Mouse (Mus musculus) spleen, postnatal 4 days (tissue): ENCODE measurements around the gene Mpzl1.

Experiments used
- DNase-seq, 2 experiments: peaks; one replicate each; pipeline ENCODE4 v3.0.0; 2022; ENCODE audit warnings: low spot score in 2 of 2

The Mpzl1 gene

GRCm38 (mm10) chr1:165614793-165615192 is 19.5 kb downstream of the Mpzl1 start:
- no peak for DNase-seq

- DNase-seq = no peak
Observed at GRCm38 (mm10) chr1:165613926-165614325, 20.4 kb downstream of the Mpzl1 start.

- DNase-seq = no peak
Observed at GRCm38 (mm10) chr1:165612714-165613113, 21.6 kb downstream of the Mpzl1 start.

GRCm38 (mm10) chr1:165610321-165610999 is 23.9 kb downstream of the Mpzl1 start:
- no peak for DNase-seq

- no peak for DNase-seq
Observed at GRCm38 (mm10) chr1:165609495-165610320, 24.6 kb downstream of the Mpzl1 start.

- DNase-seq = no peak
Observed at GRCm38 (mm10) chr1:165608904-165609303, 25.4 kb downstream of the Mpzl1 start.

- DNase-seq = no peak
Observed at GRCm38 (mm10) chr1:165605774-165606173, 28.6 kb downstream of the Mpzl1 start.

- no peak for DNase-seq
Observed at GRCm38 (mm10) chr1:165605108-165605507, 29.2 kb downstream of the Mpzl1 start.

GRCm38 (mm10) chr1:165604203-165604602 is 30.1 kb downstream of the Mpzl1 start:
- no peak for DNase-seq

- DNase-seq = no peak
Observed at GRCm38 (mm10) chr1:165603218-165603617, 31.1 kb downstream of the Mpzl1 start.

GRCm38 (mm10) chr1:165601775-165602280 is 32.5 kb downstream of the Mpzl1 start:
- DNase-seq = no peak

GRCm38 (mm10) chr1:165594699-165595421 is 39.5 kb downstream of the Mpzl1 start:
- no peak for DNase-seq

GRCm38 (mm10) chr1:165592295-165593082 is 41.8 kb downstream of the Mpzl1 start:
- DNase-seq = no peak

GRCm38 (mm10) chr1:165590760-165591159 is 43.6 kb downstream of the Mpzl1 start:
- no peak for DNase-seq

GRCm38 (mm10) chr1:165589280-165590048 is 44.9 kb downstream of the Mpzl1 start:
- peak in 1 of 2 experiments; percentile 36 for DNase-seq

GRCm38 (mm10) chr1:165587845-165588244 is 46.5 kb downstream of the Mpzl1 start:
- no peak for DNase-seq

- DNase-seq = no peak
Observed at GRCm38 (mm10) chr1:165586366-165586765, 48.0 kb downstream of the Mpzl1 start.

GRCm38 (mm10) chr1:165585389-165586104 is 48.8 kb downstream of the Mpzl1 start:
- no peak for DNase-seq

- peak; percentile 83 to 94 for DNase-seq
Observed at GRCm38 (mm10) chr1:165583529-165584184, 50.7 kb downstream of the Mpzl1 start.
